Mouse (Mus musculus) small intestine, adult 2 months (tissue): ENCODE results near the gene Urb1. TPM values are rescaled to one million over a fixed set of nuclear protein-coding genes. Genes with fewer than 3 reads are reported as not detected.

Source experiments
- H3K27ac ChIP-seq: fragments of 200-500 bp; 2 replicates; pipeline ENCODE4 v1.5.1; 2012; ENCODE audit warnings: low read depth, low read length, control low read depth, inconsistent platforms; ENCODE audit not compliant: insufficient read depth
- H3K27me3 ChIP-seq: fragments of 200-500 bp; 2 replicates; pipeline ENCODE4 v1.6.1; 2012; ENCODE audit warnings: mild to moderate bottlenecking, moderate library complexity, low read length, inconsistent platforms; ENCODE audit not compliant: control insufficient read depth, insufficient read depth
- H3K36me3 ChIP-seq: fragments of 200-500 bp; 2 replicates; pipeline ENCODE4 v1.6.1; 2012; ENCODE audit warnings: mild to moderate bottlenecking, low read length, control low read depth, inconsistent platforms; ENCODE audit not compliant: control insufficient read depth, insufficient read depth
- H3K4me1 ChIP-seq: fragments of 200-500 bp; 2 replicates; pipeline ENCODE4 v1.6.1; 2012; ENCODE audit warnings: low read length, inconsistent platforms, mixed read lengths; ENCODE audit not compliant: control insufficient read depth, insufficient read depth, insufficient read length
- H3K4me3 ChIP-seq: fragments of 200-500 bp; 2 replicates; pipeline ENCODE4 v1.5.1; 2012; ENCODE audit warnings: low read depth, mild to moderate bottlenecking, control low read depth, inconsistent platforms, low read length, moderate library complexity
- CTCF ChIP-seq: fragments of 200-500 bp; IDR thresholded peaks from 2 replicates; pipeline ENCODE4 v1.5.1; 2012; ENCODE audit warnings: low read depth, mild to moderate bottlenecking, control low read depth, inconsistent platforms, low read length, moderate library complexity, mixed read lengths; ENCODE audit not compliant: insufficient replicate concordance, insufficient read length; ENCODE audit errors: extremely low read depth
- POLR2A ChIP-seq: fragments of 200-500 bp; IDR thresholded peaks from 2 replicates; pipeline ENCODE4 v1.6.1; 2012; ENCODE audit warnings: low read depth, mild to moderate bottlenecking, control low read depth, inconsistent platforms, low read length, moderate library complexity
- WGBS: fragments of 180-500 bp; shearing (Covaris S2); methylation state at CpG from one replicate; pipeline ENCODE4 v1.1.7; 2018; 5-methylcytosine and 5-hydroxymethylcytosine counted together
- polyA plus RNA-seq: library from polyadenylated mRNA; depleted of rRNA; stranded (reverse); fragments of >200 nt; gene quantifications from 2 replicates; pipeline ENCODE4 v1.2.3, GENCODE M21; 2012; rRNA removed

Urb1 gene
- polyA plus RNA-seq, 1 experiment = 1.9 TPM

DNA sequence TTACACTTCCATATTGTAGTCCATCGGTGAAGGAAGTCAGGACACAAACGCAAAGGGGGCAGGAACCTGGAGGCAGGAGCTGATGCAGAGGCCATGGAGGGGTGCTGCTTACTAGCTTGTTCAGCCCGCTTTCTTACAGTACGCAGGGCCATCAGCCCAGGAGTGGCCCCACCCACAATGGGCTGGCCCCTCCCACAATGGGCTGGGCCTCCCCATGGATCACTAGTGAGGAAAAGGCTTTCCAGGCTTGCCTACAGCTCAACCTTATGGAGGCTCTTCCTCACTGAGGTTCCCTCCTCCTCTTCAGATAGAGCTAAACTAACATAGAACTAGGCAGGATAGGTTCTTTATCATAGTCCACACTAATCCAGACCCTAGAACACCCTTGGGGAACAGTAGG lies 86.2 kb downstream of the Urb1 start:
- TF ChIP-seq POLR2A = no peak
- no peak for TF ChIP-seq CTCF
- no peaks in the 10 kb centered on the region for H3K27me3 ChIP-seq
- no peaks in the 10 kb centered on the region; the same call in 1 of the 2 replicates for H3K4me1 ChIP-seq
- H3K36me3 ChIP-seq = peaks cover 18% of the 10 kb centered on the region
- no peak overlapping the region for H3K4me3 ChIP-seq
- WGBS = 87% methylated on average over 4 of the region's 4 CpGs
- H3K27ac ChIP-seq = no peak overlapping the region

DNA sequence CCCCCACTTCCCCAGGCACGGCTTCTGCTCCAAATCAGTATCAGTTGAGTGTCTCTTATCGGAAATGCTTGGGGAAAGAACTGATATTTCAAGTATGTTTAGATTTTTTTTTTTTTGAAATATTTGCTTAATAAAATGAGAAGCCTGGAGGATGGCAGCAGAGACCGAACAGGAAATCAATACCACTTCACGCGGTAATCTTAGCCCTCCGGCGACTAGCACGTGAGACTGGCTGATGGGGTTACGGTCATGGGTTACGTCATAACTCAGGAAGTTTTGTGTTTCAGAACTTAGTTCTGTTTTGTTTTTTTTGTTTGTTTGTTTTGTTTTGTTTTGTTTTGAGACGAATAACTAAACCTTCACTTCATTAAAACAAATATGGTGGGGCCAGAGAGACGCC lies 99.9 kb downstream of the Urb1 start:
- no peak overlapping the region for H3K27ac ChIP-seq
- no peak for TF ChIP-seq POLR2A
- TF ChIP-seq CTCF = no peak
- H3K27me3 ChIP-seq = no peaks in the 10 kb centered on the region
- 35% methylated on average over 12 of the region's 12 CpGs for WGBS
- no peaks in the 10 kb centered on the region for H3K4me1 ChIP-seq
- H3K4me3 ChIP-seq = no peak overlapping the region
- no peaks in the 10 kb centered on the region for H3K36me3 ChIP-seq

DNA sequence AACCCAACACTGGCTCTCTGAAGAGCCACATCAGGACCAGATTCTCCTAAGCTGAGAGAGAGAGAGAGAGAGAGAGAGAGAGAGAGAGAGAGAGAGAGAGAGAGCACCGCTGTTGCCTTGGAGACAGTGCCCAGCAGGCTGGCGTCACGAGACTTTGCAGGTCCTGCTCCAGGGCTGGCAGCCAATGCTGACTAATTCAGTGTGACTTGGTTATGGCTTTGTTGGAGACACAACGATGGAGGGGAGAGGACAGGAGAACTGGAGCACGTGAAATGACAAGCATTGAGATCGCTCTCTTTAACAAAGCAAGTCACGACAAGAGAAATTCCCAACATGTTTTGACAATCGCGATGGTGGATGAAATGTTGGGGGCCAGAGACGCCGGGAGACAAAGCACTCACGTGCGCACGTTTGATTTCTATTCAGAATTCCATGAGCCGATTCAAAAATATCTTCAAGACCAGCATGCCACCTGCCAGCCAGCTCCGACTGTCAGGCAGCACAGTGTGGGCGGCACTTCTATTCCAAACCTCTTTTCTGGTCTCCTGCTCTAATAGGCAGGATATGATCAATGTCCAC lies 100.4 kb downstream of the Urb1 start:
- H3K4me1 ChIP-seq = no peaks in the 10 kb centered on the region
- 43% methylated on average over 17 of the region's 17 CpGs for WGBS
- H3K36me3 ChIP-seq = no peaks in the 10 kb centered on the region
- no peaks in the 10 kb centered on the region for H3K27me3 ChIP-seq
- TF ChIP-seq POLR2A (no peak), CTCF (no peak)
- no peak overlapping the region for H3K4me3 ChIP-seq
- no peak overlapping the region for H3K27ac ChIP-seq

DNA sequence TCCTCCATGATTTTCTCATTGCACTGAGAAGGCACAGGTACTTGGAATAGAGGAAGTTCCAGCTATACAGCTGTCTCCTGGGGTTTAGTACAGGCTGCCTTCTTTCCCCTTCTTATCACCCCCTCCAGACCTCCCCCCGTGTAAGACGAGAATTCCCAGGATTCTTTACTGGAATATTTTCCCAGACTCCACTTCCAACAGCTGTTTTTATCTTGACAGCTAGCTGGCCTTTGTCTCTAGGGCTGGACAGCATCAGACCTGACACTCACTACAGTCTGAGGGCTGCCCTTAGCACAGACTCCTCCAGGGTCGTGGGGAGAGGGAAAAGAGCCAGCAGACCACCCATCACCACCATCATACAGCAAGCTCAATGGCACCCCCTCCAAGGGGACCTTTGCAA lies 103.9 kb downstream of the Urb1 start:
- TF ChIP-seq POLR2A (no peak), CTCF (no peak)
- Histone ChIP-seq H3K27me3 (no peaks in the 10 kb centered on the region), H3K4me3 (no peak overlapping the region), H3K36me3 (no peaks in the 10 kb centered on the region), H3K4me1 (no peaks in the 10 kb centered on the region), H3K27ac (no peak overlapping the region)
- 20% methylated on average over 3 of the region's 3 CpGs for WGBS

DNA sequence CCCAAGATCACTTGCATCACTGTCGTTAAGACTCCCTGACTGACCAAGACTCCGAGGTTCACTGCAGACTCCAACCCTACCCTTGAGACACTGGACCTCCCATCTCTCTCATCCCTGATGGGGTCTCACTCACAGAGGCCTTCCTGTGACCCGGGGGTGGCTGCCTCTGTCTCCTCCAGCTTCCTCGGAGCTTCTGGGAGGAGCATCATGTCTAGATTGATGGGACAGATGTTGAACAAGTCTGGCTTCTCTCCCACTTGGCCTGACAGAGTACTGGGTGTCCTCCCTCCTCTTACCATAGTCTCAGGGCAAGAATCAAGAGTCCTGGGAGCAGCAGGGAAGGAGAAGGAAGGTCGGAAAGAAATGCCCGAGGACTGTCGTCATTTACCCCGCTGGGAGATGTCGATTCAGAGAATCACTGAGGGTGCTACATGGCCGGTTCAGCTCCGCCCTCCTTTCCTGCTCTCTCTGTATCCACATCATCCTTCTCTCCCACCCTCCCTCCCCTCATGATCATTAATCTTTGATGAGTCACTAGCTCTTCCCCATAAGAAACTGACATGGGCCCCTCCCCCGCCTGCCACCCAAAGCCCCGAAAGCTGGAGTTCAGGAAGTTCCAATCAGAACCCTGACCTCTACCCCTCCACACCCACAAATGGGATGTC lies 105.9 kb downstream of the Urb1 start:
- no peaks in the 10 kb centered on the region for H3K36me3 ChIP-seq
- H3K27ac ChIP-seq = no peak overlapping the region
- TF ChIP-seq POLR2A = no peak
- TF ChIP-seq CTCF = no peak
- no peaks in the 10 kb centered on the region for H3K27me3 ChIP-seq
- no peak overlapping the region for H3K4me3 ChIP-seq
- WGBS = 53% methylated on average over 13 of the region's 13 CpGs
- no peaks in the 10 kb centered on the region for H3K4me1 ChIP-seq

DNA sequence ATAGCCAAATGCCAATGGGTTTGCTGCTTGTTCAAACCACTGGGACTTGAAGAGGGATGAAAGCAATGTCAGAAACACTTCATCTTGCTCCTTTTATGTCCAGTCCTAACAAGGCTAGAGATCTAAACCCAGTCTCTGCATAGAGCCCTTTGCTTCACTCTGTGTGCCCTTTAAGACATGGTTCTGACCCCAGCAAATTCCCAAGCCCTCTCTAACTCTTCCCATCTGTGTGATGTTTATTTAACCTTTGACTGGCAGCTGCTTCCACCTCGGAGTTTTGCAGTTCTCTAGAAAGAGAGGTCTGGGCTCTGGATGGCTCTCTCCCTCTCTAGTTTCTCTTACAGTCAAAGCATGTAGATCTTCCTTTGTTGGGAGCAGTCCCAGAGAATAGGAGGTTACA lies 106.6 kb downstream of the Urb1 start:
- TF ChIP-seq POLR2A (no peak), CTCF (no peak)
- Histone ChIP-seq H3K4me1 (no peaks in the 10 kb centered on the region), H3K36me3 (no peaks in the 10 kb centered on the region), H3K27me3 (no peaks in the 10 kb centered on the region), H3K4me3 (no peak overlapping the region), H3K27ac (no peak overlapping the region)
- WGBS = 2% methylated on average over 1 of the region's 1 CpGs

DNA sequence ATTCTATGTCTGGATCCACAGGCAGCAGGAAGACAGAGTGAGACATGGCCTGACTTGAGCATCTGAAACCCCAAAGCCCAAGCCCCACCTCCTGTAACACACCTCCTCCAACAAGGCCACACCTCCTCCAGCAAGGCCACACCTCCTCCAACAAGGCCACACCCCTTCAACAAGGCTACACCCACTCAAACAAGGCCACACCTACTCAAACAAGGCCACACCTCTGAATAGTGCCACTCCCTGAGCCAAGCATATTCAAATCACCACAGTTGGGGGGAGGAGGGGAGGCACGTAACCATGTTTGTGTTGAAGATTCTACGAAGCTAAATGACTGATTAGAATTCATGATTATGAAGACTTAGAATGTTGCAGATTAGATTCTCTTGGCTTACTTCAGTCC lies 108.7 kb downstream of the Urb1 start:
- Histone ChIP-seq H3K36me3 (no peaks in the 10 kb centered on the region), H3K4me3 (no peak overlapping the region), H3K27ac (no peak overlapping the region), H3K27me3 (no peaks in the 10 kb centered on the region), H3K4me1 (no peaks in the 10 kb centered on the region)
- WGBS = 91% methylated on average over 2 of the region's 2 CpGs
- no peak for TF ChIP-seq CTCF
- TF ChIP-seq POLR2A = no peak

Other genes with a start within 250 kb of the Urb1 start
- gene Mis18a, start 83.0 kb downstream of the Urb1 start, polyA plus RNA-seq = 11.9 and 20.3 TPM in 2 replicates
- 1.2 and 1.4 TPM in 2 replicates for gene Mrap, start 72.2 kb downstream of the Urb1 start, polyA plus RNA-seq
- 0.19 and 0.50 TPM in 2 replicates for gene Eva1c, start 16.3 kb upstream of the Urb1 start, polyA plus RNA-seq
- gene Cfap298, start 124.7 kb upstream of the Urb1 start, polyA plus RNA-seq = 9.6 and 19.2 TPM in 2 replicates
- 16.4 and 28.4 TPM in 2 replicates for gene Synj1, start 200.9 kb upstream of the Urb1 start, polyA plus RNA-seq
- 2.9 and 7.3 TPM in 2 replicates for gene Paxbp1, start 234.1 kb upstream of the Urb1 start, polyA plus RNA-seq